Mouse (Mus musculus): ENCODE data around the gene Ttc13.

Ttc13 gene

DNA sequence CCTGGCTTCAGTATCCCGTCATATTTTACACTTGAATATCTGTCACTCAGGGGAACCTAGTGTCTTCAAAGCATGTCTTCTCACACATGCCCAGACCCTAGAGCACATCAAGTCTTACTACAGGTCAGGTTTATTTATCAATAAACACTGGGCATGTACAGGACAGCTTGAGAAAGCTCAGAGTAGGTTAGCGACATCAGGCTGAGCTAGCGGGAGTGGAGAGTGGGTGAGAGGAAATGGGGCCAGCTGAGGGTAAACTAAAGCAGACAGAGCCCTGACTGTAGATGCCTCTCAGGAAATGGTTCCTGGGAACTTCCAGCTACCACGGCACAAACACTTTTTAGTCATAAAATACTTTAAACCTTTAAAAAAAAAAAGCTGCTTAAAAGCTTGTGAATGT lies 18.3 kb downstream of the Ttc13 start:
- no peak for DNase-seq

DNA sequence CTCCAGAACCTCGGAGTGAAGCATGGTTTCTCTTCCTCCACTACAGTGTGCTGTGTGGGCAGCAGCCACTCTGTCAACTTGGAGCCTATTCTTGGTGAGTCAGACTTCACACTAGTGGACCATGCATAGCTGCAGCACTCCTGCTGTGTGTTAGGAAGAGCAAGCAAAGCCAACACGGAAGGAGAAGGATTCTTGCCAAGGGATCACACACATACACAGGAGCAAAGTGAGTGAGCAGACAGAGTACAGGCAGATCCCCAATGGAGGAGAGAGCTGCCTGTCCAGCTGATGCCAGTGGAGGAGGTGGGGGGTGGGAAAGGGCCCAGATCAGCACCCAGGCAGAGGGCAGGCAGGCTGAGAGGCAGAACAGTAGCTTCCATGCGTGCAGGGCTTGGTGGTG lies 19.6 kb downstream of the Ttc13 start:
- DNase-seq, result no peak

DNA sequence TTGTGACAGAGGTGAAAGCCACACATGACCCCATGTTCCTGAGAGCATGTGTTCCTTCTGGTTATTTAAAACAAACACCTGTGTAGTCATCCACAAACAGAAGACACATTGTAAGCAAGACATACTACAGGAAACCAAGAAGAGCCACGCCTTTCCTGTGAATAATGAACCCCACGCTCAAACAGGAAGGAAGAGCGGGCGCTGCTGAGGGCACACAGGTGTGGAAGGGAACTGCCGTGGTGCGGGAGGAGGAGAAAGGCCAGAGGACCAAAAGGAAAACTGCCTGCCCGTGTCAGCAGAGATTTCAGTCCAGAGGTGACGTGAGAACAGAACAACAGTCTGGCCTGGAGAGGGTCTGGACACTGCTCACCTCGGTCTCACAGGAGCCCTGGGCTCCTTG lies 20.8 kb downstream of the Ttc13 start:
- no peak for DNase-seq

DNA sequence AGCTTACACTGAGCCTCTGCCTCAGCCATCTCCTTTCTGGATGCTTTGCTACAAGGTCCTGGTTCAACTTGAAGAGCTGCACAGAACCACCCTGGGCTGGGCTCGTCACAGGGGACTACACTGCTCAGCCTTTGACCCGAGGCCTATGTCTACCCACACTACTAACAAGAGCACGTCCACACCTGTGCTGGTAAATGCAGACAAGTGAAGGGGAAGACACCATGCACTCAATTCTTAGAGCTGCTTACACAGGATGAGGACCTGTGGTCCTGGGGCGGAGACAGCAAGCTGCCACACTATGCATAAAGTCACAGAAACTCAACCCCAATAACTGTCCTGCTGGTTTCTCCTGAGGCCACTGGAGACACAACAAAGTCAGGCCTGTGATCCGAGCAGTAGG lies 21.5 kb downstream of the Ttc13 start:
- no peak for DNase-seq

DNA sequence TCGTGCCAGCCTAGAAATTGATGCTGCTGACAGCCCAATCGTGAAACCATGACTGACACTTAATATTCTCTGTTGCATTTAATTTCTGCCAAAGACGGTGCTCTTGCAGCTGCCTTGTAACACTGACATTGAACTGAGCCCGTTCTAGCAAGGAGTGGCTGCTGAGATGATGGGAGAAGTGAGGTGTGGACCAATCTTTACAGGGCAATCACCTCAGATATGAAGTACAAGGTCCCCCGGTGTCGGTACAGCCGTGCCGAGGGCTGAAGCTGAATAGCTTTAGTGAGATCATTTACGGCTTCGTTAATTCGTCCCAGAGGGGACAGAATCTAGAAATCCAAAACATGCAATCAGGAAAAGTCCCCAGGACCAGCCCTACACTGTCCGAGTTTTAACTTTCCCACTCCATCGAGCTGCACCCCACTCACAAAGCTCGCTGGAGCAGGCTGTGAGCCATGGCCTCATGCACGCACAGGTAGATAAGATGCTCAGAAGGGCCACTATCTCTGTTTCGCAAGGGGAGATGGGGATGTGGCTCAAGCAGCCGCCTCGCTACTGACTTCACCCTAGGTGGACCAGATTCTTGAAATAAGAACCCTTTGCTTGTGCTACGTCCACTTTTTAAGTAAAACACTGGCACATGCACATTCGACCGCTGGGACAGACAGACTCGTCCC lies 26.2 kb downstream of the Ttc13 start:
- DNase-seq, result no peak

DNA sequence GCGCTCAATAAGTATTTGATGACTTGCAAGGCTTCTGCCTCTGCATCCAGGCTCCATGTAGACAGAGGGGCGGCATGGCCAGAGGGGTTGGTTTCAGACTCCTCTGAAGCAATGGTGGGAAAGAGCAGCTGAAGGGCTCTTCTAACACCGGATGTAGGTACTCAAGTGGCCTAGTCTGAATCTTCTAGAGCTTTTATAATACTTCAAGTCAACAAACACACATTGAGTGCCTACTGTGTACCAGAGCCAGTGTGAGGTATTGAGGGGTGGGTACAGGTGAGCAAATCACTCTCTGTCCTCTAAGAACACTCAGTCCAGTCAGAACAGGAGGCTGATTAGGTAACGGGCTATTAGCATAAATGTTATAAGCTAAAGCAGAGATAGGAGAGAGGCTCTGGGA lies 30.1 kb downstream of the Ttc13 start:
- DNase-seq, result no peak

DNA sequence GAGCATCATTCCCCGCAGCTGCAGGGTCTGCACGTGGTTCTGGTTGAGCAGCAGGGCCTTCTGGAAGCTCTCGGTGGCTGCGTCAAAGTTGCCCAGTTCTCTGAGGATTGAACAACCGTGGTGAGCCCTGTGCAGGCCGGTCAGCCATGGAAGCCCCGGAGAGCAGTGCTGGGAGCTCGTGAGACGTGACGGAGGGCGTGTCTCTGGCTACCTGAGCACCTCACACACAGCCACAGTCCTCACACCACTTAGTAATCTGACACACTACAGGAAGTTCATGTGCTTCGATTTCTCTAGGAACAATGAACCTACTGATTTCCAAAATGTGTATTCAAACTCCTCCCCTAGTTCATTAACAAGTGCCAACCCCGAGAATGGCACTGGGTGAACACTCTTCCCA lies 32.9 kb downstream of the Ttc13 start:
- no peak for DNase-seq

DNA sequence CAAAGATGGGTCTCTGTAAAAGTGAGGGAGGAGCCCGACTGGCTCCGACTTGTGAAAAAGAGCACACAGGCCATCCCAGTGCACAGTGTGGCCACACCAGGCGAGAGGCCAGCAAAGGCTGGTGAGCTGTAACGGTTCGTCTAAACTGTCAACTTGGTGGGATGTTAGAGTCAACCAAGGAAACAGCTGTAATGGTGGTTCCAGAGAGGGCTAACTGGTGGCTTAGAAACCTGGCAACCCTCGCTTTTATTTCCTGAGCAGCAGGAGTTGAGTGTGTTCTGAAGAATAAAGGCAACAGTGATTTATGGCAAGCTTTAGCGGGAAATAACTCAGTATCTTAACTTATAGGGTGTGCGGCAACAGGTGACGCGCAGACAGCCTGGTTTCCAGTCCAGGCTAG lies 39.6 kb downstream of the Ttc13 start:
- DNase-seq, result no peak

DNA sequence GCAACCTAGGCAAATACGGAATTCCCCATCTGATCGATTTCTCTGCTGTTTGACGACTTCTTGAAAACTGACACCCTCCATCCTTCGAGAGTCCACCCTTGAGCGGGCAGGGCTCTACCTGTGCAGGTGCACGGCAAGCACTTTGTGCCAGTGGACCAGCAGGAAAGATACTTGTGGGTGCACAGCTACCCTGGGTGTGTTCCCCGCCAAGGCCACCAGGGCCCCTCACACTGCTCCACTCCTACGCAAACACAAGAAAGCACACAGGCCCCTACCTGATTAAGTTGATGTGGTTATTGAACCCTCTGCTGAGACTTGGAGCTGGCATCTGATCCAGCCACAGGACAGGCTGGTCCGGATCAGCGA lies 40.0 kb downstream of the Ttc13 start:
- DNase-seq, result no peak

DNA sequence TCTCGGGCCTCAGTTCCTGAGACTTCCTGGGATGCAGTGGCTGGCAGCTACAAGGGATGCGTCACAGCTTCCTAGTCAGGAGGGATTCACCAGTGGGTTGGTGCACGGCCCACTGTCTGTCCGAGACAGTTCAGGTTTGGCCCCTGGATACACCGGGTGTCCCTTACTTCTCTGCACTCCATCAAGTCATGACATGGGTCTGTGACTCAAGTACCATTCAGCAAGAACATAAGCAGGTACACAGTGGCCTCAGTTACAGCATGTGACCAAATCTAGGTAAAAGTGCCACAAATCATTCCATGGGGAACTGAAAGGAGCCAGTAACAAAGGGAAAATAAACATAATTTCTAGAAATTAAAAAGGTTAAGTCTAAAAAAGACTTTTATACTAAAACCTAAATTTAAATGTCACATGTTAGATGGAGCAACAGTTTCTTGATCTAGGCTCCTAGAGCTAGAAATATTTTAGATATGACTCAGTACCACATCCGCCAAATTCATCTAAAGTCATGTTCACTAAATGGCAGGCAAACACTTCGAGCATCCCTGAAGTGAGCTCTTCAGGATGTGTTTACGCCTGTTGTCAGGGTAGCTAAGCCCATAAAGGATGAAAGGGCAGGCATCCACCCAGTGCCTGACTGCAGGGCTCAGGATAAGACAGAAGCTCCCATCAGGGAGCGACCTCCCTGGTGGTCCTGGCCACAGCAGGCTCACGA lies 40.5 kb downstream of the Ttc13 start:
- DNase-seq, result no peak

DNA sequence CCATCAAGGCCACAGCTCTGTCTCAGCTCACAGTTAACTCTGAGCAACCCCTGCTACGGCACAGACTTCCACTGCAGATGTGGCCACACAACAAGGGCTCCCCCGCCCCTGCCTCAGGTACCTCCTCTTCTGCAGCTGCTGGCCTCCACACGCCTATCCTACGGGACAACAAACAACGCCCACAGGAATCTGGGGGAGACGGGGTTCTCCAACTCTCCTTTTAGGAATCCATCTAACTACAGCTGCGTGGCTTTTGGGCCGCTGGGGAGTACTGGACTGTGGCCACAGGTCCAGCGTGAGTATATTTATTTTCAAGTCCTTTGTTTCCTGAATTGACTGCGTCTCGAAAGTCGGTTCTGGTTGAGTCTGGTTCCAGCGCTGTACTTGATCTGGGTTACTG lies 43.5 kb downstream of the Ttc13 start:
- DNase-seq, result no peak

DNA sequence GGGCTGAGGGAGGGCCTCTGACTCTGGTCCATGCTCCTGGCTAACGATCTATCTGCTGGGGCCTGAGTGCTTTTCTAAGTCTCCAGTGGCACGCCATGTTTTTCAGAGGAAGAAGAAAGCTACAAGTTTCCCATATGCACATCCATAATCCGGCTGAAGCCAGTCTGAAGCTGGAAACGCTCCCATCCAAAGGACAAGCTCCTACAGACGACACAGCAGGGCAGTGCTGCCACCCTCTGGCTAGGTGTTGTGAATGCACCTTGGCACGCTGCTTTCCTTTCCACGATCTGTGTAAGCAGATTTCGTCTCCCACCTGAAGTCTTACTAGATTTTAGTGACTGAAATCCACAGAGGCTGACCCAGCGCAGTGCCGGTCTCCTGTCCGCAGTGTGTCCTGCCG lies 44.3 kb downstream of the Ttc13 start:
- DNase-seq, result peak; percentile 90

DNA sequence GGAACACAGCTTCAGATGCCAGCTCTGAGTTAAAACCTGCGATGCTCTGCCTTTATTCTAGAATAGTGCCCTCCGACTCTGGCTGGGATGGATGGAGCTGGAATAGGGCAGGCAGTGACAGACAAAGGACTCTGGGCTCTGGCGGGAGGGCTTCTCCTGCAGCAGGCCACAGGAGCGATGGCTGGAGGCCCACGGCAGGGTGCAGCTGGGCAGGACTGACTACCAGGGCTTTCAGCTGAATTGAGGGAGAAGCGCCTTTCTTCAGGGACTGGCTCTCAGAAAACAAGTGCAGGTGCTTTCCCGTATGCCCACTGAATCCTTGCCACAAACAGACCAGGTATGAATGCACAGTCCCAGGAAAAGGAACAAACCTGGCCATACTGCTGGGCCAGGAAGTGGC lies 44.7 kb downstream of the Ttc13 start:
- no peak for DNase-seq

DNA sequence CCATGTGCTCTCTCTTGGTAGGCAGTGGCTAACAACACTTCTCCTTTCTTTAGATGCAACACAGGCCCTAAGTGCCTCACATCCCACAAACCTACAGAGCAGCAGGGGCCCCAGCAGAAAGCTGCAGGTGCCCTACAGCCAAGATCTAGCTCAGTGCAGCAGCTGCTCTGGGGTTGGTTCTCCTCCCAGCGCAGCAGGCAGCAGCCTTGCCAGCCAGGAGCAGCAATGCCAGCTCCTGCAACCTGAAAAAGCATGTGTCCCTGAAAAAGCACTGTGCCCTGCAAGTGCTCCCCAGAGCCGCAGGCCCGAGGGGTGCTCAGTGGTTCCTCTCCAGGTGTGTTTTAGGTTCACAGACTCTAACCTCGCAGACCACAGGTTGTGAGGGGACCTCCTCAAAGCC lies 45.1 kb downstream of the Ttc13 start:
- DNase-seq, result no peak

DNA sequence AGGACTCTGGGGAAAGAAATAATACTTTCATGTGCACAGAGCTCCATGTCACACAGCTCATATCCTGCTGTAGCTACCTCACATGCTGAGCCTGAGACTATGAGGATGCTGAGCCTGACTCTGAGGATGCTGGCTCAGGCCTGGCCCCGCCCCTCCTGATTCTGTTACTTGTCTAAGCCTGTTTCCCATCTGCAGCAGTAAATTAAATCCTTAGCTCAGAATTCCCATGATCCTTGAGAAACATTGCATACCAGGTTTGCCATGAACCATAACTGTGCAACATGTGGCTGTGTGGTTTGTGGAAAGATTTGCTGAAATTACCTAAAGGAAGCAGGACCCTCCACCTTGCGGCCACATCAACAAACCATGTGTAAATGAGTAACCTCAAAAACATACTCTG lies 49.4 kb downstream of the Ttc13 start:
- no peak for DNase-seq

DNA sequence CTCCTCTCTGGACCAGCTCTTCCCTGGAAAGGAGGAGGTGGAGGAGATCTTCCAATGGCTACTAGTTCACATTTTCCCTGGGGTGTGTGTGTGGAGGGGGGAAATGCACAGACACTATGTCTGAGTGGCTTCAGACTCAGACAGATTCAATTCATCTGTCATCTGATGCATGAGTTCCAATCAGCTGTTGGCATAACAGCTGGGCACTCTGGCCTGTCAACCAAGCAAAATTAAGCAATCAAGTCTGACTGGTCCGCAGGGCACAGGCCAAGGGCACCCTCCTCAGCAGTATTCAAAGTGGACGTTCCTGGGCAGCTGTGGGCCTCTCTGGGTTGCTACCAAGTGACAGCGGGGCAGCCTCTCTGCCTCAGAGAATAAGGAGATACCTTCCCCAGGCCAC lies 53.0 kb downstream of the Ttc13 start:
- DNase-seq, result no peak

DNA sequence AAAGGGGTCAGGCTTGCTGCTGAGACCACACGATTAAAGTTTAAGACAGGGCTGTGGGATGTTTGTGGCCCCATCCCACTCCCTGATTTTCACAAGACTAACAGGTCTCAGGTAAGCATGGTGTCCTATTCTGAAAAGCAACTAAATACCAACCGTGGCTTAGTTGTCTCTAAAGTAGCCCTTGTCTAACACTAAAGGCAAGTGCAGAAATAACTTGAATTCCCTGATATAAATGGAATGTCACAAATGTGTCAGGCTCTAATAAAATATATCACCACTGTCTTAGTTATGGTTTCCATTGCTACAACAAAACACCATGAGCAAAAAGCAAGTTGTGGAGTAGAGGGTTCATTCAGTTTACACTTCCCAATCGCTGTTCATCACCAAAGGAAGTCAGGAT lies 57.4 kb downstream of the Ttc13 start:
- DNase-seq, result no peak

DNA sequence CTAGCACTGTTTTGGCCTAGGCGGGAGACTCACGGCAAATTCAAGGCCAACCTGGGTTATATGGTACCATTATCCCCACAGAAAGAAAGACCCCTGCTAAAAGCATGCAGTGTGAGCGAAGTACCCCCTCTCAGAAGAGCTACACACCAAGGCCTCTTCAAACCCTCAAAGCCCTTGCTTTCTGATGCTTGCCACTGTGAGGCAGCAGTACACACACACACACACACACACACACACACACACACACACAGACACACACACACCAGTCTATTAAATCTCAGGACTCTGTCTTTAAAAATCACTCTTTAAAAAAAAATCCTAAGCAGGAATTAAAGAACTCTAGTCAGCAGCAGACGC lies 57.9 kb downstream of the Ttc13 start:
- peak; percentile 38 for DNase-seq

DNA sequence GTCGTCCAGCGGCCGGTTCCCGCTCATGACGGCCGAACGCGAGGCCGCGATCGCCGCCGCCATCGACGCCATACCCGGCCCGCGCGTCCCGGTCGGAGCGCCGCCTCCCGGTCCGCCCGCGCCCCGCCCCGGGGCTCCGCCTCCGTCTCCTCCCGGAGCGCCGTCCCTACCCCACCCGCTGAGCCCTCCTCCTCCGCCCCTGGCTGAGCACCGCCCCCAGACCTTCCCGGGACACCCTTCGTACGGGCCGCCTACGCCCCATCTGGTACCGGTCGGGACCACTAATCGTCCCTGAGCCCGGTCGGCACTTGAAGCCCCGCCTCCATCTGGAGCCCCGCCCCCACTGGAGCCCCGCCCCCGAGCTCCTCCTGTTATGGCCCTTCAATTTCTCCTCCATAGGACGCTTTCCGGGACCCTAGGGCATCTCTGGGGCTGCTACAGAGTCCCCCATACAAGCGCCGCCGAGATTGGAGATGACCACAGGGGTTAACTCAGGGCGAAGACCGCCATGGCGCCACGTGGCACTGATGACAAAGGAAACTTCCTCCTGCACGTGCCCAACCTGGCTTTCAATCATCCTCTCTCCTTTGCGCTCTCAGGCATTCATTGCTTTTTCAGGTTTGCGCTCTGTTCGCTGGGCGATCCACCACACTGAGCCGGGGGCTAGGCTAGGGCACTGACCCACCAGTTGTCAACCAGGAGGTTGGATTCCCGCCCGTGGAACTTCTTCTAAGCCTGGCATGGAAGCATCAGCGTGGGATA lies 58.5 kb downstream of the Ttc13 start, which contains the start of gene 2310022B05Rik:
TSS of gene 2310022B05Rik (minus strand) at position 258 of the 762 bp plus-strand sequence.
- DNase-seq, result peak; percentile 94

DNA sequence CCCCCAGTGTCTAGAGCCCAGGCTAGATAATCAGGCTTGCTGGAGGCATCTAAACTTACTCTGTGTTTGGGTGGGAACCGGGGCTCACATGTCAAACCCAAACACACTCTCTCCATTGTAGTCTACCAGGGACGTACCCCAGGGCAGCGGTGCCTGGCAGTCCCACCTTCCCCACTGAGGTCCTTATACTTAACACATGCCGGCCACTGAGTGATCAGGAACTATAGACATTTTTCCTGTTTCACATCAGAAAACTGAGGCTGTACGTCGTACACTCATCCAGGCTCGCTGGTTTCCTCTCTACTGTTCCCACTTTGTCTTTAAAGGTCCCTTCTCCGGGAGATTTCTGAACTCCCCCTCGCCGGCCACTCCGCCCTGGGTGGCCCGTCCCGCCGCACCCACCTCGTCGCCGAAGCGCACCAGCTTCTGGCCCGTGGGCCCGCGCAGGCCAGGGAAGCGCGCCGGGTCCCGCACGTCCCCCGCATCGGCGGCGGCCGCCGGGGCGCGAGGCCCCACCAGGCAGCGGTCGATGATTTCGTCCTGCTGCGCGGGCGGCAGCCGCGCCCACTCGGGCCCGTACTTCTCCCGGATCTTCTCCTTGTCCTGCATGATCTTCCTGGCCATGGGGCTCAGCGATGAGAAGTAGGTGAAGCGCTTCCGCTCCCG lies 59.2 kb downstream of the Ttc13 start:
- no peak for DNase-seq

DNA sequence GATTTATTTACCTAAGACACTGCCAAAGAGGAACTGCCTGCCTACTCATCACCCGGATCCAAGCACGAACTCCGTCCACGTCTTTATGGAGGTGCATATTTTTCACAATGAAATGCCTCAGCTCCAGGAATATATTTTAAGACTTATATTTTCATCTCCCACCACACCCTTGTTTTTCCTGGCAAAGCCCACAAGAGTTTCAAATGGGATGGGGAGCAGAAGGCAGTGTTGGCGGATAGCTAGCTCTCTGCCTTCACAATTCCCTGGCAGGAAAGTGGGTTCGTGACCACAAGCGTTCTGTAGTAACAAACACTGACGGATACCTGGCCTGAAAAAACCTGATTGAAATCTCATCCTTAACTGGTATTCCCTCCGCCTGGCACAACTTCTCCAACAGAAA lies 60.0 kb downstream of the Ttc13 start:
- DNase-seq, result no peak

DNA sequence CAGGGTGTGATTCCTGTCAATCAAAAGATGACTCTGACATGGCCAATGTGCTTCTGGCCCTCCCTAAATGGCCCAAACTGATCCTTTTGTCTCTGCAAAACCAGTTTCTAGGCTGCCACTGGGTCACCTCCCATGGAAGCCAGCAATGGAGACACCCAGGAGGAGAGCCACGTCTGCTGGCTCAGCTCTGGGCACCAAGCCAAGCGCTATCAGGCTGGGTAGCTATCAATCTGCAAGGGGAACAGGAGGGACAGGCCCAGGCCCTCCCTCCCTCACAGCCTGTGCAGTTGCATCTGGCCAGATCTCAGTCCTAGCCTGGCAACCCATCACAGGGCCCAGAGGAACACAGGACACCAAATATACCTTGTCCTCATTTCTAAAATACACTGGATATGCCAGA lies 63.4 kb downstream of the Ttc13 start:
- DNase-seq, result peak; percentile 76

DNA sequence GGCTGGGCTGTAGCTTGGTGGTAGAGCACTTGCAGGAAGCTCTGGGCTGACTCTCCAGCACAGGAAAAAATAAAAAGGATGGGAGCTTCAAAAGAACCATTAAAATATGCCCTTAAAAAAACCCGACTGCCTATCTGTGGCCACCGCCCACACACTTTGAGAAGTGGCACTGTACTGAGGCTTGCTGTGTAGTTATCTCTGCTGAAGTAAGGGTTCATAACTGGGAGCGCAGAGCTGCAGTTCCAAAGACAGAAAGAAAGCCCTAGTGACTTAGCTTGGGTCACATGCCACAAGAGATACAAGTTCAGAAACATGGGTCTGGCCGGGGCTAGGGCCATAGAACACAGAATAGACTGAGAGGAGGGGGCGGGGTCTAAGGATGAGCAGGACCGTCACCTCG lies 63.8 kb downstream of the Ttc13 start:
- DNase-seq, result no peak

Measured in kidney, postnatal 10 days (tissue).